Mouse (Mus musculus): ENCODE measurements at regions not wholly inside any gene's neighbourhood (a gene's known extent, or its start where the extent isn't known, plus 50 kb on each side); places are given as distances from the start of the nearest gene placed in this dataset.

DNA sequence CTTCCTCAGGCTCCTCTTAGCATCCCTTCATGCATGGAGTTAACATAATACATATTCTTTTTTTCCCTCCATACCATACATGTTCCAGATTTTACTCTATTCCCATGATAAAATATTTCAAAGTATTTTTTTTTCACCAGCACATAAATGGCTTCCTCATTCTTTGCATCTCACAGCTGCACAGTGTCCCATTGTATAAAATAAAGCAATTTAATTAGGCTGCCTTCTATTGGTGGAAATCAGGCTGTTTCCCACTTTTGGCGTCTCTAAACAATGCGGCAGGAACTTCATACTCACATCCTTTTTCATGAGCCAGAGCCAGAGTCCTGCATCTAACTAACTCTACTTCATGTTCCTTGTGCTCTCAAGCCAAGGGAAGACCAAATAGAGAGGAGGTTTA is 54.9 kb upstream of the Akap13 start:
- no peak for DNase-seq

DNA sequence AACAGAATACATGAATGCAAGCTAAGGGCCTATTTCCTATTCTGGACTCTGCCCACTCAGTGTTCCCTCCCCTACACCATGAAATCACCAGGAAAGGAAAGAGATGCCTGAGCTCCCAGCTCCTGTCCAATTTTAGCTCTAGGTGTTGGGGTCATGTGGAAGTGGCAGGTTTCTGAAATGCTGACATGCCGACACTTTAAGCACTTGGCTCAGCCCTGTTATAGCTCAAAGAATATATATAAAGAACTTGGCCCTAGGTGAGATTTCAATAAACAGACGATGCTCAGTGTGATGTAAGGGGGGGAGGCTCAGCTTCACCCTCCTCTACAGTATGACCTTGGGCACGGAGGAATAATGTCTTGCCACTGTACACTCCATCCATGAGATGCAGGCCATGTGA is 50.4 kb upstream of the Akap13 start:
- DNase-seq, result no peak
